Mouse (Mus musculus): Measurements from ENCODE around the gene Nprl3. TPM values are rescaled to one million over a fixed set of nuclear protein-coding genes. Genes with fewer than 3 reads are reported as not detected.

Gene Nprl3
- polyA plus RNA-seq, 1 experiment from 2014 or later, result 38.6 TPM

DNA sequence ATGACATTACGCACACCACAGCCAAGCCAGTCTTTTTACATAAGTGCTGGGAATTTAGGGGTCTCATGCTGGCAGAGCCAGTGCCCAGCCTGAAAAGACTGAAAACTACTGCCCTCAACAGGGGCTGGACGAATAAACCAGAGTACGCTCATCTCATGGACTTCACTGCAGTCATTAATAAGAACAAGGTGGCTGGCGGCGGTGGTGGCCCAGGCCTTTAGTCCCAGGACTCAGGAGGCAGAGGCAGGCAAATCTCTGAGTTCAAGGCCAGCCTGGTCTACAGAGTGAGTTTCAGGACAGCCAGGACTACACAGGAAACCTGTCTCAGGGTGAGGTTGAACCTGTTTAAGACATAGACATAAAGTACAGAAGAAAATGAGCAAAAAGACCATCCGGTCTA lies 1.3 kb downstream of the Nprl3 start:
- Histone ChIP-seq H3K4me2 (no peak overlapping the region), H3K27ac (ENCODE audit: poor library complexity, severe bottlenecking) (peak overlapping the region; percentile 34; the same call in 1 of the 2 replicates), H3K27me3 (replicated peaks) (no peaks in the 10 kb centered on the region), H3K4me1 (replicated peaks) (peaks cover 13% of the 10 kb centered on the region), H3K9ac (no peak overlapping the region), H3K9me3 (replicated peaks) (no peaks in the 10 kb centered on the region), H3K36me3 (peaks cover 3% of the 10 kb centered on the region), H3K4me3 (no peak overlapping the region)
- WGBS, result 93% methylated on average over 6 of the region's 6 CpGs
- ATAC-seq (ENCODE audit: insufficient number of reproducible peaks, low FRiP score), result no peak

DNA sequence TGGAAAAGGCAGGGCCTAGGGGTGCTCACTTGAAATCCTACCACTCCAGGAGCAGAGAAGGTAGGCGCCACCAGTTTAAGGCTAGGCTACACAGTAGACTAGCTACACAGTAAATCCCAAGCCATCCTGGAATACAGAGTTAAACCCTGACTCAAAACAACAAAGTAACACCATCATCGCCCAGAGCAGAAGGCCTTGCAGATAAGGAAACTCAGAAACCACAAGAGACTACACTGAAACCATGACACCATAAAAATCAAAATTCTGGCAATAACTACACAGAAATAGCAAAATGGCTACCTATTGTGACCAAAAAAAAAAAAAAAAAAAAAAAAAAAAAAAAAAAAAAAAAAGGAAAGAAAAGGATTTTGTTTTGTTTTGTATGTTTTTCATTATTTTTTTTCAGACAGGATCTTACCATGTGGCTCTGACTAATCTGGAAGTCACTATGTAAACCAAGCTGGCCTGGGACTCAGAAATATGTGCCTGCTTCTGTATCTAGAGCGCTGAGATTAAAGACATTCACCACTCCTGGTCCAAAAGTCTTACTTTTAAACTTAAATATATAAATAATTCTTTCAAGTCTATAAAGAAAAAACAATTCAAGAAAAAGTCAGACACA lies 2.3 kb downstream of the Nprl3 start:
- Histone ChIP-seq H3K9ac (no peak overlapping the region), H3K4me1 (replicated peaks) (peaks cover 13% of the 10 kb centered on the region), H3K27me3 (replicated peaks) (no peaks in the 10 kb centered on the region), H3K4me3 (no peak overlapping the region), H3K36me3 (peaks cover 10% of the 10 kb centered on the region), H3K4me2 (no peak overlapping the region), H3K27ac (ENCODE audit: poor library complexity, severe bottlenecking) (peak overlapping the region; percentile 64), H3K9me3 (replicated peaks) (no peaks in the 10 kb centered on the region)
- WGBS, result 78% methylated on average over 3 of the region's 3 CpGs
- peak; percentile 65 for ATAC-seq (ENCODE audit: insufficient number of reproducible peaks, low FRiP score)

DNA sequence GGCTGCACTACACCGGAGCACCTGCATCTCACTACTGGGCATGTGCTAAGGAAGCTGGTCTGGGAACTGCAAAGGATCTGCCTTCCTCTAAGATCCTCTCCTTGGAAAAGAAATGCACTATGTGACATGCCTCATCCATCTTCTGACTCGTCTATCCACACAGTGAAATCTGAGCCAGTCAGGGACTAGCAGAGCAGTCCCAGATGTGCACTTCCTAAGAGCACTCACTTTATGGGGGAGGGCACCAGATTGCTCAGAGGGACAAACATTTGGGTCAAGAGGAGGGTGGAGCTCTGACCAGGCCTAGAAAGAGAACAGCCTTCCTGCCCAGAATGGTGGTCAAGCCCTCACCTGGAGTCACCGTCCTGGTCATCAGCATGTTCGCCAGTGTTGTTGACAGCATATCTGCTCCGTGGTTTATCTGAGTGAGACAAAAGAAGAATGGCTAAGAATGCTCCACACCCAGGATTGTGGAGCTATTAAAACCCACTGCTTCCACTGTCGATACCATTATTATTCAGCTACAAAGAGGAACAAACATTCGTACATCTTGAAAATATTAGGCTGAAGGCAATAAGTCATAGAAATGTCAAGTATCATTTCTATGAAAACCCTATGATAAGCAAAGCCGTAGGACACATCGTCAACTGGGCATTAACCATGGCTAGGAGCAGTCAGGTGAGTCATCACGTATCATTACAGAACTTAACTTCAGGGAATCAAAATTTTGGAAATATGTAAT lies 4.7 kb downstream of the Nprl3 start:
- Histone ChIP-seq H3K9ac (no peak overlapping the region), H3K27ac (ENCODE audit: poor library complexity, severe bottlenecking) (0 out of 2 replicates have a peak overlapping the region, but pooled peaks have one; percentile 8), H3K36me3 (peaks cover 21% of the 10 kb centered on the region), H3K4me2 (no peak overlapping the region), H3K9me3 (replicated peaks) (no peaks in the 10 kb centered on the region), H3K27me3 (replicated peaks) (no peaks in the 10 kb centered on the region), H3K4me1 (replicated peaks) (peaks cover 10% of the 10 kb centered on the region), H3K4me3 (no peak overlapping the region)
- 73% methylated on average over 10 of the region's 10 CpGs for WGBS
- ATAC-seq (ENCODE audit: insufficient number of reproducible peaks, low FRiP score), result no peak

DNA sequence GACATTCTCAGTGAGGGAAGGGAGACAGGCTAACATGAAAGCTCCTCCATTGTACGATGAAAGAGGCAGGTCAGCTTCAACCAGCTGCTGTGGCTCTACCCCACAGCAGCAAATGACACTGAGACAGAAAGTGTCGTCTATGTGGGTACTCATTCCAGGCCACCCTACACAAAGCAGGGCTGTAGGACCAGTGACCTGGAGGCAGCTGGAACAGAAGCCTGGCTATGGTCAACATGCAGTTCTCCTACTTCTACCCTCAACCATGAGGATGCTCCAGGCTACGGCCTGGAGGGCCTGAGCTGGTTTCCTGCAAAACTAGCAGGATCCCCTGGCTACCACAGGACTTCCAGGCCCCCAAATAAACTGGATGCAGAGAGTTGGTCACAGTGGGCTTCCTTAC lies 10.9 kb downstream of the Nprl3 start:
- 80% methylated on average over 3 of the region's 3 CpGs for WGBS
- Histone ChIP-seq H3K4me2 (no peak overlapping the region), H3K27me3 (replicated peaks) (no peaks in the 10 kb centered on the region), H3K27ac (ENCODE audit: poor library complexity, severe bottlenecking) (peak overlapping the region; percentile 70), H3K4me1 (replicated peaks) (no peaks in the 10 kb centered on the region), H3K9me3 (replicated peaks) (no peaks in the 10 kb centered on the region), H3K36me3 (peaks cover 44% of the 10 kb centered on the region), H3K4me3 (no peak overlapping the region), H3K9ac (no peak overlapping the region)
- peak; percentile 3; the same call in 1 of the 2 replicates for ATAC-seq (ENCODE audit: insufficient number of reproducible peaks, low FRiP score)

DNA sequence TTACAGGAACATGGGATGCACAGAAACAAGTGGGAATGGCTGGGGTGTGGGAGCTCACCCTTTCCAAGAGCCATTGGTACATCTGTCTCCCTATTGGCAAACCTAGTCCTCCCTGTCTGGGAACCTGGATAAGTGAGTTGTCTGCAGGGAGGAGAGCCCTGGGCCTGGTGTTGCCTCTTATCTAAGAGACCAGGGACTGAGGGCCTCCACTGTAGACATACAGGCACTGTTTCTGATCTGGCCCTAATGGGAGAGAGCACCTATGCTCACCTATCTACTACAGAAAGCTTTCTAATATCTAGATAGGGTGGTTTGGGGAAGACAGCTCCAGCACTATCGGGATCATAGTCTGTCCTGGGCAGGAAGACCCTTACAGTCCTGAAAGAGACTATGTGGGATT lies 11.4 kb downstream of the Nprl3 start:
- peak; percentile 94 for ATAC-seq (ENCODE audit: insufficient number of reproducible peaks, low FRiP score)
- Histone ChIP-seq H3K36me3 (peaks cover 44% of the 10 kb centered on the region), H3K27ac (ENCODE audit: poor library complexity, severe bottlenecking) (peak overlapping the region; percentile 70), H3K4me3 (no peak overlapping the region), H3K27me3 (replicated peaks) (no peaks in the 10 kb centered on the region), H3K4me2 (no peak overlapping the region), H3K9me3 (replicated peaks) (no peaks in the 10 kb centered on the region), H3K9ac (0 out of 2 replicates have a peak overlapping the region, but pooled peaks have one; percentile 37), H3K4me1 (replicated peaks) (no peaks in the 10 kb centered on the region)
- WGBS, result 89% methylated on average over 1 of the region's 1 CpGs

DNA sequence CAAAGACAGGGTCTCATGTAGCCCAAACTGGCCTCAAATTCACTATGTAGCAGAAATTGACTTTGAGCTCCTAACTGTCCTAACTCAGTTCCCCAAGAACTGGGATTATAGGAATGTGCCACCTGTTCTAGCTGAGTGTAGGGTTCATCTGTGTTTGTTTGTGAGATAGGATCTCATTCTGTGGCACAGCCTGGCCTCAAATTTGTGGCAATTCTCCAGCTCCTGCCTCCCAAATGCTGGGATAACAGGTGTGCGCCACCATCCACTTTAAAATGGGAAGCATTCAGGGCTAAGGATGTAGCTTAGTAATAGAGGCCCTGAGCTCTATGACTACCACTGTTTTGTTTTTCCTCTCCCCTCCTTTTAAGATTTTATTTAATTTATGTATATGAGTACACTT lies 14.4 kb downstream of the Nprl3 start:
- Histone ChIP-seq H3K4me1 (replicated peaks) (no peaks in the 10 kb centered on the region), H3K27ac (ENCODE audit: poor library complexity, severe bottlenecking) (no peak overlapping the region), H3K9ac (no peak overlapping the region), H3K36me3 (peaks cover 42% of the 10 kb centered on the region), H3K9me3 (replicated peaks) (no peaks in the 10 kb centered on the region), H3K4me3 (no peak overlapping the region), H3K4me2 (no peak overlapping the region), H3K27me3 (replicated peaks) (no peaks in the 10 kb centered on the region)
- no peak for ATAC-seq (ENCODE audit: insufficient number of reproducible peaks, low FRiP score)
- WGBS, result 96% methylated on average over 1 of the region's 1 CpGs

DNA sequence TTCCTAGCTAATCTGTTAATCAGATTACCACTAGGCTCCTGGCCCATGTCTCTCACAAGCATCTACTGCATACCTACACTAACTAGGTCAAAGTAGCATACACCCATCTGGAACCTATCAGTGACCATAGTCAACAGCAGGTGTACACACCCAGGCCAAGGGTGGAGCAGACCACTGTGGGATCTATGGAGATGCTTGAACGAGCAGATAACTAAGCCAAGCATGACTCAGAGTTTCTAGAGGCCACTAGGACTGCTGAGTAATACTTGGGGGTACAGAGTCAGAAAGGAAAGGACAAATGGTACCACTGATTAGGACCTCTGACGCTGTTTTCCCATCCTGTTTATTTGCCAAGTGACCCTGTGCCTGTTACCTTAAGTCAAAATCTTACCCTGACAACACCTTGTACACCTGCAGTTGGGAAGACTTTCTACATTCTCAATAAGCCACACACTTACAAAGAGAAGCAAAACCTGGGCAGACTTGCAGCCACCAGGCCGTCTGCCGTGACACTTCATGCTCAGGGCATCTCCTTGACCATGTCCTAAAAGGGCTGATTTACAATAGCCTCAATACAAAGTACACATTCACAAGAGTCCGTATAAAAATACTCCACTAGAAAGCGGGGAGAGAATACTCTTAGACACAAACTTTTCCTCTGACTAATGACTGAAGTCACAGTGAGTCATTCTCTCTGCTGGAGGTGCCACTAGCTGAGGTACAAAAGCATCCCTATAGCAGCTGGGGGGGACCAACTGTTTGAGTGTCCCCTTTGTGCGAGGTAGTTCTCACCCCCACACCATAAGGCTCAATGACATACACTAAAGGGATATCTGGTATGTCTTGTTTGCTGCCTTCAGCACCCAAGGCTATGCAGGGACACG lies 16.4 kb downstream of the Nprl3 start:
- Histone ChIP-seq H3K9me3 (replicated peaks) (no peaks in the 10 kb centered on the region), H3K27me3 (replicated peaks) (no peaks in the 10 kb centered on the region), H3K27ac (ENCODE audit: poor library complexity, severe bottlenecking) (peak overlapping the region; percentile 58), H3K36me3 (peaks cover 50% of the 10 kb centered on the region), H3K4me3 (no peak overlapping the region), H3K4me2 (no peak overlapping the region), H3K9ac (no peak overlapping the region), H3K4me1 (replicated peaks) (no peaks in the 10 kb centered on the region)
- ATAC-seq (ENCODE audit: insufficient number of reproducible peaks, low FRiP score), result peak; percentile 96
- WGBS, result 79% methylated on average over 8 of the region's 8 CpGs

DNA sequence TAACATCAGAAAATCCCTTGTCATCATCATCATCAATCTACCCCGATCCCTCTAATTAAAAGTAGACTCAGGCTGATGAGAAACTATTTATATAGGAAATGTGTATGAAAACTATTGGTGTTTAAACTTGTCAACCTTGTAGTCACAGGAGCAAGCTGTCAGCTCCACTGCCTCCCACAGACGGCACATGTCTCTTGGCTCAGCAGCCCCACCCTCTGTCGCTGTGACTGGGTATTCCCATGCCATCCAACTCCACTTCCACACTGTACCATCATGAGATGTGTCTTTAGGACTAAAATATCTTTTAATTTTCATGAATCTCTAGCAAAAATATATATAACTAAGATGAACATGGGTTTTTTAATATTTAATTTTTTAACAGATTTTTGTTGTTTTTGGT lies 19.2 kb downstream of the Nprl3 start:
- no peak for ATAC-seq (ENCODE audit: insufficient number of reproducible peaks, low FRiP score)
- Histone ChIP-seq H3K36me3 (peaks cover 55% of the 10 kb centered on the region), H3K27me3 (replicated peaks) (no peaks in the 10 kb centered on the region), H3K9ac (no peak overlapping the region), H3K4me3 (no peak overlapping the region), H3K9me3 (replicated peaks) (no peaks in the 10 kb centered on the region), H3K27ac (ENCODE audit: poor library complexity, severe bottlenecking) (no peak overlapping the region), H3K4me2 (no peak overlapping the region), H3K4me1 (replicated peaks) (peaks cover 13% of the 10 kb centered on the region)
- 78% methylated on average over 3 of the region's 3 CpGs for WGBS

DNA sequence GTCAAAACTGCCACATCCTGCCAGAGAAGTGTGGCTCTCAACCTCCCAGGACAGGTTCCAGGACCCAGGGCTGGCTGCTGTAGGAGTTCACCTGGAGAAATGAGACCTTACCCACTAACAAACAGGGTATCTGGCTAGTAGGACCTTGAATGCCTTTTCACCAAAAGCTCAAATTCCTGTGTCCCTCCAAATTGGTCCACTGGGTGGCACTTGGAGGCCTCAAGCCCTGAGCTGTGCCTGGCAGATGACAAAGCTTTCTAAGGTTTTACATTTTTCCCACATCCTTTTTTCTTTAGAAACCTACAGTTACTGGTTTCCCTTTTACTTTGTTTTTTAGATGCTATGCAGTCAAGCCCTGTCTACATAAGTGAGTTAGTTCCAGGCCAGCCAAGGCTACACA lies 20.4 kb downstream of the Nprl3 start:
- Histone ChIP-seq H3K4me3 (no peak overlapping the region), H3K27me3 (replicated peaks) (no peaks in the 10 kb centered on the region), H3K9ac (no peak overlapping the region), H3K4me1 (replicated peaks) (peaks cover 19% of the 10 kb centered on the region), H3K36me3 (peaks cover 49% of the 10 kb centered on the region), H3K27ac (ENCODE audit: poor library complexity, severe bottlenecking) (peak overlapping the region; percentile 47; the same call in 1 of the 2 replicates), H3K9me3 (replicated peaks) (no peaks in the 10 kb centered on the region), H3K4me2 (no peak overlapping the region)
- no peak for ATAC-seq (ENCODE audit: insufficient number of reproducible peaks, low FRiP score)

DNA sequence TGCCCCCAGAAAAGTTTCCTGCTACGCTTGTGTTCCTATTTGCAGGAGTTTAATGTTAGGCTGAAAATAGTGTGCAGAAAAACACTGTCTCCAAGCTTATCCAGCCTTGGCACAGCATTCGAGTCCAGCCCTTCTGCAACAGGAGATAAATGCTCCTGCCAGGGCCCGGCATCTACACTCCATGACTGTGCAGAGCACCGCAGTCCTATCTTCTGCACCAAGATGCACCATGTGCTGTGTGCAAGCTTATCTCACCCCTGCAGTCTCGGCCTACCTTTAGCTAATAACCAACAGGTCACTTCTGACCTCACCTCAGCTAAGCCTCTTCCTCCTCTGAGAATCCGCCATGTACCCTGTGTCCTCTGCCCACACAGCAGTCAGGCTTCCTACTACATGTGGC lies 21.9 kb downstream of the Nprl3 start:
- Histone ChIP-seq H3K4me3 (no peak overlapping the region), H3K27me3 (replicated peaks) (no peaks in the 10 kb centered on the region), H3K4me2 (no peak overlapping the region), H3K36me3 (peaks cover 61% of the 10 kb centered on the region), H3K9me3 (replicated peaks) (no peaks in the 10 kb centered on the region), H3K27ac (ENCODE audit: poor library complexity, severe bottlenecking) (no peak overlapping the region), H3K9ac (no peak overlapping the region), H3K4me1 (replicated peaks) (peaks cover 19% of the 10 kb centered on the region)
- peak; percentile 94 for ATAC-seq (ENCODE audit: insufficient number of reproducible peaks, low FRiP score)
- 74% methylated on average over 6 of the region's 6 CpGs for WGBS

DNA sequence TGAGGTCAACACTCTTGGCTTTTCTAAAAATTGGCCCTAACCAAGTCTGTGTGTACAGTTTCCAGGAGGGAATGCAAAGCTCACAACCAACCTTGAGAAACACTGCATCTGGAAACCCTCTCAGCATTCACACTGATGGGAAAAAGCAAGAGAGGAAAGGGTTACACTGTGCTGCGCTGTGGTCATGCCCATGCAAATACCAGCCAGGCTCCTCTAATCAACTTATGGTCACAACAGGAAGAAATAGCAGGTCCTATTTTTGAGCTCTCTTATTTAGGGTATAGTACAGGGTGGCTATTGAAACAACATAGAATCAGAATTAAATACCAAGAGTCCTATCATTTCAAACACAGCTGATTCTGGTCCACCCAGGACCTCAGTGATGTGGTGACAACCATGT lies 22.9 kb downstream of the Nprl3 start:
- Histone ChIP-seq H3K9ac (no peak overlapping the region), H3K4me2 (no peak overlapping the region), H3K4me3 (no peak overlapping the region), H3K9me3 (replicated peaks) (no peaks in the 10 kb centered on the region), H3K27ac (ENCODE audit: poor library complexity, severe bottlenecking) (peak overlapping the region; percentile 66), H3K27me3 (replicated peaks) (no peaks in the 10 kb centered on the region), H3K4me1 (replicated peaks) (peaks cover 19% of the 10 kb centered on the region), H3K36me3 (peaks cover 61% of the 10 kb centered on the region)
- WGBS, result 78% methylated on average over 1 of the region's 1 CpGs
- no peak for ATAC-seq (ENCODE audit: insufficient number of reproducible peaks, low FRiP score)
